Mouse (Mus musculus) MEL (cell line): ENCODE results near the gene Bola3. TPM values are rescaled to one million over a fixed set of nuclear protein-coding genes. Genes with fewer than 3 reads are reported as not detected.

Source experiments
- DNase-seq: peaks from one replicate; pipeline ENCODE4 v3.0.0; 2011; ENCODE audit warnings: low read depth, low spot score
- H3K27ac ChIP-seq: 2 replicates; pipeline ENCODE4 v1.5.1; 2012; ENCODE audit warnings: low read depth, mild to moderate bottlenecking, control low read depth, low read length, moderate library complexity; ENCODE audit not compliant: control insufficient read depth
- H3K27me3 ChIP-seq, 2 experiments: fragments of 150-350 bp in 1 of 2; sonication (generic) in 1 of 2; 2 replicates each; pipeline ENCODE4 v1.6.1; 2012; ENCODE audit warnings: low read length in 2 of 2, mild to moderate bottlenecking in 2 of 2, improper control_type of control experiment in 1 of 2, moderate library complexity in 1 of 2; ENCODE audit not compliant: insufficient read depth in 2 of 2, control insufficient read depth in 1 of 2
- H3K36me3 ChIP-seq, 2 experiments: 2 replicates each; pipeline ENCODE4 v1.6.1; 2012 to 2014; ENCODE audit warnings: low read length in 2 of 2, improper control_type of control experiment in 1 of 2, inconsistent platforms in 1 of 2, mild to moderate bottlenecking in 1 of 2; ENCODE audit not compliant: insufficient read depth in 2 of 2, control insufficient read depth in 1 of 2
- H3K4me1 ChIP-seq, 2 experiments: fragments of 150-350 bp in 1 of 2; sonication (generic) in 1 of 2; 2 replicates each; pipeline ENCODE4 v1.6.1; 2012; ENCODE audit warnings: low read length in 2 of 2, improper control_type of control experiment in 1 of 2, mild to moderate bottlenecking in 1 of 2; ENCODE audit not compliant: insufficient read depth in 2 of 2, control insufficient read depth in 1 of 2
- H3K4me3 ChIP-seq, 2 experiments: fragments of 150-350 bp in 1 of 2; sonication (generic) in 1 of 2; 2 replicates each; pipeline ENCODE4 v1.5.1; 2012; ENCODE audit warnings: low read depth in 2 of 2, low read length in 2 of 2, mild to moderate bottlenecking in 2 of 2, moderate library complexity in 2 of 2, control low read depth in 1 of 2, improper control_type of control experiment in 1 of 2; ENCODE audit not compliant: control insufficient read depth in 1 of 2, insufficient read depth in 1 of 2
- H3K79me2 ChIP-seq: 2 replicates; pipeline ENCODE4 v1.6.1; 2012; ENCODE audit warnings: mild to moderate bottlenecking, low read length, moderate library complexity; ENCODE audit not compliant: control insufficient read depth, poor library complexity, insufficient read depth
- H3K9ac ChIP-seq: 2 replicates; pipeline ENCODE4 v1.6.1; 2012; ENCODE audit warnings: low read depth, mild to moderate bottlenecking, control low read depth, low read length, moderate library complexity; ENCODE audit not compliant: control insufficient read depth, poor library complexity, severe bottlenecking
- H3K9me3 ChIP-seq: fragments of 150-350 bp; sonication (generic); replicated peaks from 2 replicates; pipeline ENCODE4 v1.6.1; 2012; ENCODE audit warnings: mild to moderate bottlenecking, low read length, improper control_type of control experiment, moderate library complexity; ENCODE audit not compliant: insufficient read depth
- BHLHE40 ChIP-seq: IDR thresholded peaks from 2 replicates; pipeline ENCODE4 v1.6.1; 2012; ENCODE audit warnings: low read depth, mild to moderate bottlenecking, inconsistent platforms, low read length, improper control_type of control experiment, borderline replicate concordance
- CHD1 ChIP-seq: IDR thresholded peaks from 2 replicates; pipeline ENCODE4 v1.6.1; 2012; ENCODE audit warnings: low read depth, mild to moderate bottlenecking, inconsistent platforms, low read length, improper control_type of control experiment
- CHD2 ChIP-seq: IDR thresholded peaks from 2 replicates; pipeline ENCODE4 v1.6.1; 2011; ENCODE audit warnings: low read length, improper control_type of control experiment
- CTCF ChIP-seq, 3 experiments: IDR thresholded peaks in 2 of 3; conservative IDR thresholded peaks in 1 of 3; 2 replicates each; pipeline ENCODE4 v1.5.1; 2011 to 2012; ENCODE audit warnings: low read length in 3 of 3, low read depth in 2 of 3, mild to moderate bottlenecking in 2 of 3, improper control_type of control experiment in 1 of 3, inconsistent platforms in 1 of 3, mixed read lengths in 1 of 3, moderate library complexity in 1 of 3; ENCODE audit not compliant: control insufficient read depth in 1 of 3, insufficient read depth in 1 of 3, poor library complexity in 1 of 3, severe bottlenecking in 1 of 3
- E2F4 ChIP-seq: IDR thresholded peaks from 2 replicates; pipeline ENCODE4 v1.6.1; 2011; ENCODE audit warnings: low read depth, low read length, improper control_type of control experiment, borderline replicate concordance
- EP300 ChIP-seq, 2 experiments: IDR thresholded peaks; 2 replicates each; pipeline ENCODE4 v1.6.1; 2011; ENCODE audit warnings: improper control_type of control experiment in 2 of 2, low read length in 2 of 2, low read depth in 1 of 2, mild to moderate bottlenecking in 1 of 2
- ETS1 ChIP-seq: IDR thresholded peaks from 2 replicates; pipeline ENCODE4 v1.6.1; 2012; ENCODE audit warnings: low read depth, mild to moderate bottlenecking, inconsistent platforms, low read length, improper control_type of control experiment, moderate library complexity
- GABPA ChIP-seq: IDR thresholded peaks from 2 replicates; pipeline ENCODE4 v1.6.1; 2012; ENCODE audit warnings: low read depth, mild to moderate bottlenecking, inconsistent platforms, low read length, improper control_type of control experiment, moderate library complexity
- GATA1 ChIP-seq: IDR thresholded peaks from 2 replicates; pipeline ENCODE4 v1.6.1; 2011; ENCODE audit warnings: low read depth, low read length, improper control_type of control experiment
- HCFC1 ChIP-seq: IDR thresholded peaks from 2 replicates; pipeline ENCODE4 v1.6.1; 2012; ENCODE audit warnings: low read depth, mild to moderate bottlenecking, inconsistent platforms, low read length, improper control_type of control experiment, moderate library complexity
- JUND ChIP-seq: IDR thresholded peaks from 2 replicates; pipeline ENCODE4 v1.6.1; 2011; ENCODE audit warnings: low read depth, mild to moderate bottlenecking, improper control_type of control experiment, low read length
- KAT2A ChIP-seq: conservative IDR thresholded peaks from 2 replicates; pipeline ENCODE4 v1.6.1; 2012; ENCODE audit warnings: low read depth, low read length, improper control_type of control experiment, inconsistent platforms
- MAX ChIP-seq: IDR thresholded peaks from 2 replicates; pipeline ENCODE4 v1.6.1; 2011; ENCODE audit warnings: low read length, improper control_type of control experiment
- MAZ ChIP-seq: IDR thresholded peaks from 2 replicates; pipeline ENCODE4 v1.6.1; 2012; ENCODE audit warnings: low read depth, mild to moderate bottlenecking, inconsistent platforms, low read length, improper control_type of control experiment
- MEF2A ChIP-seq: IDR thresholded peaks from 2 replicates; pipeline ENCODE4 v1.6.1; 2014; ENCODE audit warnings: low read depth, mild to moderate bottlenecking, inconsistent platforms, low read length, improper control_type of control experiment; ENCODE audit not compliant: poor library complexity, insufficient replicate concordance, severe bottlenecking; ENCODE audit errors: extremely low read depth
- MYB ChIP-seq: IDR thresholded peaks from 2 replicates; pipeline ENCODE4 v1.6.1; 2011; ENCODE audit warnings: mild to moderate bottlenecking, low read depth, low read length, improper control_type of control experiment
- MYC ChIP-seq: IDR thresholded peaks from 2 replicates; pipeline ENCODE4 v1.6.1; 2011; ENCODE audit warnings: low read depth, mild to moderate bottlenecking, low read length, improper control_type of control experiment, moderate library complexity
- NRF1 ChIP-seq: IDR thresholded peaks from 2 replicates; pipeline ENCODE4 v1.6.1; 2014; ENCODE audit warnings: low read depth, mild to moderate bottlenecking, inconsistent platforms, low read length, improper control_type of control experiment, moderate library complexity; ENCODE audit not compliant: poor library complexity, insufficient read depth, severe bottlenecking
- POLR2AphosphoS2 ChIP-seq: IDR thresholded peaks from 2 replicates; pipeline ENCODE4 v1.6.1; 2011; ENCODE audit warnings: low read length, improper control_type of control experiment
- POLR2AphosphoS5 ChIP-seq: IDR thresholded peaks from 2 replicates; pipeline ENCODE4 v1.6.1; 2012; ENCODE audit warnings: low read depth, borderline replicate concordance, mild to moderate bottlenecking, inconsistent platforms, low read length, moderate library complexity, mixed read lengths
- RAD21 ChIP-seq: IDR thresholded peaks from 2 replicates; pipeline ENCODE4 v1.6.1; 2011; ENCODE audit warnings: mild to moderate bottlenecking, low read depth, low read length, improper control_type of control experiment
- SIN3A ChIP-seq: IDR thresholded peaks from 2 replicates; pipeline ENCODE4 v1.6.1; 2012; ENCODE audit warnings: low read length, improper control_type of control experiment, inconsistent platforms
- SMC3 ChIP-seq: IDR thresholded peaks from 2 replicates; pipeline ENCODE4 v1.6.1; 2011; ENCODE audit warnings: low read depth, low read length, improper control_type of control experiment
- TAL1 ChIP-seq: IDR thresholded peaks from 2 replicates; pipeline ENCODE4 v1.6.1; 2012; ENCODE audit warnings: mild to moderate bottlenecking, inconsistent platforms, low read length, moderate library complexity, mixed read lengths
- TBP ChIP-seq: IDR thresholded peaks from 2 replicates; pipeline ENCODE4 v1.8.0; 2011; ENCODE audit warnings: low read depth, low read length, improper control_type of control experiment
- TCF12 ChIP-seq: IDR thresholded peaks from 2 replicates; pipeline ENCODE4 v1.6.1; 2014; ENCODE audit warnings: low read depth, mild to moderate bottlenecking, inconsistent platforms, low read length, improper control_type of control experiment, moderate library complexity
- UBTF ChIP-seq: IDR thresholded peaks from 2 replicates; pipeline ENCODE4 v1.6.1; 2012; ENCODE audit warnings: low read depth, mild to moderate bottlenecking, inconsistent platforms, low read length, improper control_type of control experiment, moderate library complexity, borderline replicate concordance; ENCODE audit not compliant: insufficient read depth
- USF1 ChIP-seq: IDR thresholded peaks from 2 replicates; pipeline ENCODE4 v1.6.1; 2014; ENCODE audit warnings: low read depth, mild to moderate bottlenecking, inconsistent platforms, low read length, improper control_type of control experiment, moderate library complexity
- USF2 ChIP-seq, 2 experiments: IDR thresholded peaks; 2 replicates each; pipeline ENCODE4 v1.6.1; 2011 to 2012; ENCODE audit warnings: improper control_type of control experiment in 2 of 2, low read length in 2 of 2, borderline replicate concordance in 1 of 2, inconsistent platforms in 1 of 2, low read depth in 1 of 2, mild to moderate bottlenecking in 1 of 2; ENCODE audit not compliant: insufficient read depth in 1 of 2
- ZMIZ1 ChIP-seq: IDR thresholded peaks from 2 replicates; pipeline ENCODE4 v1.6.1; 2012; ENCODE audit warnings: low read depth, mild to moderate bottlenecking, inconsistent platforms, low read length, improper control_type of control experiment, moderate library complexity
- ZNF384 ChIP-seq: IDR thresholded peaks from 2 replicates; pipeline ENCODE4 v1.6.1; 2012; ENCODE audit warnings: low read depth, mild to moderate bottlenecking, inconsistent platforms, low read length, improper control_type of control experiment
- polyA plus RNA-seq, 2 experiments: library from polyadenylated mRNA; stranded (reverse) in 1 of 2; unstranded in 1 of 2; fragments of >175 nt in 1 of 2; fragments of >200 nt in 1 of 2; gene quantifications; 2 replicates each; pipeline versions ENCODE4 v1.2.1 to v1.2.4; 2012; ENCODE audit warnings: low replicate concordance in 2 of 2, low read depth in 1 of 2; ENCODE audit not compliant: insufficient read length in 2 of 2, insufficient read depth in 1 of 2, missing spikeins in 1 of 2
- total RNA-seq: library from RNA; depleted of rRNA; stranded (reverse); fragments of 300-350 nt; gene quantifications from 2 replicates; pipeline ENCODE4 v1.2.3, GENCODE M21; 2012

The Bola3 gene
- total and polyA plus RNA-seq, 3 experiments: 55.2 to 211 TPM; not detected in 1

- TF ChIP-seq POLR2AphosphoS5: no peak
- no peak for TF ChIP-seq CHD2
- no peak for TF ChIP-seq RAD21
- no peak for TF ChIP-seq MYB
- TF ChIP-seq E2F4: no peak
- TF ChIP-seq ZMIZ1: no peak
- peak; percentile 71 for TF ChIP-seq ETS1
- TF ChIP-seq GABPA: no peak
- no peak for TF ChIP-seq POLR2AphosphoS2
- no peak for TF ChIP-seq USF1
- peak; percentile 73 for TF ChIP-seq SIN3A
- no peak for TF ChIP-seq NRF1
- no peak for TF ChIP-seq MAX
- peak; percentile 50; the same call in 1 of the 2 replicates for TF ChIP-seq ZNF384
- no peak for TF ChIP-seq MEF2A
- TF ChIP-seq HCFC1: no peak
- peak; percentile 62 for TF ChIP-seq GATA1
- peak; percentile 82 for TF ChIP-seq TAL1
- no peak for TF ChIP-seq SMC3
- no peak for TF ChIP-seq JUND
- TF ChIP-seq MYC: no peak
These were observed 32.9 kb downstream of the Bola3 start (continued) for GRCm38 (mm10) chr6:83381510-83382491.

- Histone ChIP-seq H3K4me3 (no peak overlapping the region), H3K36me3 (peaks cover 0 to 16% of the 10 kb centered on the region in 2 experiments; a peak in 2 of 4 replicates), H3K79me2 (peaks cover 6% of the 10 kb centered on the region), H3K4me1 (peaks cover 0 to 4% of the 10 kb centered on the region in 2 experiments; a peak in 2 of 4 replicates), H3K9me3 (no peaks in the 10 kb centered on the region), H3K9ac (no peak overlapping the region), H3K27me3 (no peaks in the 10 kb centered on the region), H3K27ac (no peak overlapping the region)
- no peak for DNase-seq
- TF ChIP-seq USF2 (IDR thresholded peaks at IDR 0.05; ENCODE audit: borderline replicate concordance in 1 of 2, insufficient read depth in 1 of 2, low read depth in 1 of 2, low read length in 2 of 2): no peak
- no peak for TF ChIP-seq TBP
- no peak for TF ChIP-seq HCFC1
- no peak for TF ChIP-seq EP300 (IDR thresholded peaks at IDR 0.05; ENCODE audit: low read depth in 1 of 2, low read length in 2 of 2)
- no peak for TF ChIP-seq UBTF
- TF ChIP-seq KAT2A: no peak
- no peak for TF ChIP-seq MYB
- TF ChIP-seq MEF2A: no peak
- TF ChIP-seq CTCF (IDR thresholded peaks at IDR 0.05 in 2 of 3, conservative IDR thresholded peaks at IDR 0.05 in 1 of 3; ENCODE audit: control insufficient read depth in 1 of 3, insufficient read depth in 1 of 3, low read depth in 2 of 3, low read length in 3 of 3, poor library complexity in 1 of 3, severe bottlenecking in 1 of 3): no peak
- no peak for TF ChIP-seq CHD1
- TF ChIP-seq MAZ: no peak
- TF ChIP-seq BHLHE40: no peak
- TF ChIP-seq ZNF384: no peak
- no peak for TF ChIP-seq SIN3A
- no peak for TF ChIP-seq ZMIZ1
- TF ChIP-seq RAD21: no peak
- TF ChIP-seq GABPA: no peak
- TF ChIP-seq SMC3: no peak
- TF ChIP-seq TCF12: no peak
- TF ChIP-seq JUND: no peak
These were observed 36.7 kb downstream of the Bola3 start for GRCm38 (mm10) chr6:83385569-83386090.
